Mouse (Mus musculus) gastrocnemius, adult 8-10 months (tissue): Measurements from ENCODE around the gene Kank2. TPM values are rescaled to one million over a fixed set of nuclear protein-coding genes. Genes with fewer than 3 reads are reported as not detected.
A peak's percentile ranks its signal among the peaks of the same experiment; 100 is the strongest.

Experiments used
- DNase-seq, 2 experiments: peaks; one replicate each; pipeline ENCODE4 v3.0.0; 2022; ENCODE audit warnings: low spot score in 2 of 2
- total RNA-seq, 4 experiments: library from RNA; stranded (reverse); gene quantifications; 2 replicates each; pipeline ENCODE4 v1.2.4; 2022

Kank2 gene
- 10 to 100 TPM; 13.0 to 15.2 (median 14.2) TPM for total RNA-seq

DNA sequence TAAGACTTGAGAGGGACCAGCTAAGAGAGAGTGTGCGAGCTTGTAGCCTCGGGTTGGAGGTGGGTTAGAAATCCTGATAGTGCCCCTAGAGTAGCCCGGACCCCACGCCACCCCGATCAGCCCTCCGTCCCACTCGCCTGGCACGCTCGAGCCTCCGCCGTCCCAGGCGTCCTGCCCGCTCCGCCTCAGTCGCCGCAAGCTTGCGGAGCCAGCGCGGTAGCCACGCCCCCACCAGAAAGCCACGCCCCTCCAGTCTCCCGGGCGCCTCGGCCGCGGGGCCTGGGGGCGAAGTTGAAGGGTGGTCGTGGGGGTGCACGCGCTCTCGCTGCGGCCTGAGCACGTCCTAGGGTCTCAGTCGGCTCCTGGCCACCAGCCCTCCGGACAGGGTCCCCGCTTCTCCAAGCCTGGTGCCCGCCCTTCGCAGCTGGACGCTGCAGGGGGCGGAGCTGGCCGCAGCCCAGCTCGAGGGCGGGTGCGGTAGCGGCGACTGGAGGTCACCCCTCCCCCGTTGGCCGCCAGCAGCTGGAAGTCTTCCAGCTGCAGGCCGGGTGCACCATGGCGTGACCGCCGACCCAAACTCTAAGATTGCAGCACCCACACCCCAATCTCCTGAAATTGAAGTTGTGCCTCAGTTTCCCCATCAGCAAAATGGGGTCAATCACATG lies at the start of gene Kank2:
Gene Kank2 (minus strand): TSS at position 400 of the 665 bp plus-strand sequence.
- DNase-seq: peak; percentile 83 to 86

- DNase-seq: no peak
Measured at GRCm38 (mm10) chr9:21847926-21848325, 49.4 kb upstream of the Kank2 start.

DNA sequence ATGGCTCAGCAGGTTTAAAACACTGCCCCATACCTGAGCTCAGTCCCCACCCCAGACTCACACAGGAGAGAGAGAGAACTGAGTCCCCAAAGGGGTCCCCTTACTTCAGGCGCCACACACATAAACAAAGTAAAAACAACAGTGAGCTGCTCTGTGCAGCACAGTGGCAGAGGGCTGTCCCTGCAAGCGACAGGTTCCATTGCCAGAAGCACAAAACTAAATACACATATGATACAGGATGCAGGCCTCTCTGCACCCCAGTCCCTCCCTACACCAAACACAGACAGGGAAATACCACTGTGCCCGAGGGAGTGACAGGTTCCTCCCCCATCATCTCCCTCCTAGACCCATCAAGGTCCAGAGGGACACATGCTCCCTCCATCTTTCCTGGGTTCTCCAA lies 48.9 kb upstream of the Kank2 start:
- DNase-seq: no peak

- DNase-seq: peak; percentile 40 to 58
Measured at GRCm38 (mm10) chr9:21846755-21847341, 48.3 kb upstream of the Kank2 start.

DNA sequence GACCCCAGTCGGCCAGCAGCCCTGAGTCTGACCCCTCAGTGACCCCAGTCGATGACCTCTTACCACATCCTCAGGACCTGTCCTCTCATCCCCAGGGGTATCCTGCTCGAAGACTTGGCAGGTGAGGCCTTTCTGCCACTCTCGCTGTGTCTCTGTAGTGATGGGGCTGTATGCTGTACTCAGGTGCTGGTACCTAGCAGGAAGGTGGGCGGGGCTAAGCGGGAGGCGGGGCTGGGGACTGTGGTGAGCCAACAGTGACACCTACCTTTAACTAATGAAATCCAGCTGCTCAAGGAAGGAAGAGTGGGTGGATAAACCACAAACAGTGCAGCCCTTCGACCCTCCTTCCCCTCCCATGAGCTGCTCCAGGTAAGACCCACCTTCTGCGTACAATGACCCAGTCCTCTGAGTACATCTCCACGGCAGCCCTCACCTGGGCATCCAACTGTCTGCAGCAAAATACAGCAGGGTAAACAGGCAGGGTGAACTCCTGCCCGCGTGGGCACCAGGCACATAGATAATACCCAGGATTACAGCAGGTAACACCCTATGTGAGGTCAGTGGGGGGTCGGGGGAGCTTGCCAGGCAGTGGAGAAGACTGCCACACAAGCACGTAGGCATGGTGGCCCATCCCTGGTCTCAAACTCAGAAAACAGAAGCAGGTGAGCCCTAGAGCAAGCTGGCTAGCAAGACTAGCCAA lies 47.0 kb upstream of the Kank2 start:
- no peak for DNase-seq

DNA sequence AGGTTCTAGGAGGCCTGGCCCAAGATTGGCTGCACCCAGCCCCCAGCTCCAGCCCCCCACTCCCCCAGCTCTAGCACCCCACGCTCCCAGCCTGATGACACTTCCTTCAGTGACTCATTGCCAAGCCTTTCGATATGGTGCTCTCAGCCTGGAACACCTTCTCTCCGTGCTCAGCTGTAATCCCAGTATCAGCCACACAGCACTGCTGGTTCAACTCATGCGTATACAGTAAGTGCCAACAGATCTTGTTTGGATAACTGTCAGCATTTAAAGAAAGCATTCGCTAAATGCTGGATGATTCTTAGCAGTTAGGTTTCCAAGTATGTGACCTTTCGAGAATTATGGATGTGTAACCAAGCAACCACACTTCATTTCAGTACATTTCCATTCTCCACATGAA lies 44.5 kb upstream of the Kank2 start:
- no peak for DNase-seq

GRCm38 (mm10) chr9:21842391-21842790 lies 43.8 kb upstream of the Kank2 start:
- DNase-seq: peak in 1 of 2 experiments; percentile 49

DNA sequence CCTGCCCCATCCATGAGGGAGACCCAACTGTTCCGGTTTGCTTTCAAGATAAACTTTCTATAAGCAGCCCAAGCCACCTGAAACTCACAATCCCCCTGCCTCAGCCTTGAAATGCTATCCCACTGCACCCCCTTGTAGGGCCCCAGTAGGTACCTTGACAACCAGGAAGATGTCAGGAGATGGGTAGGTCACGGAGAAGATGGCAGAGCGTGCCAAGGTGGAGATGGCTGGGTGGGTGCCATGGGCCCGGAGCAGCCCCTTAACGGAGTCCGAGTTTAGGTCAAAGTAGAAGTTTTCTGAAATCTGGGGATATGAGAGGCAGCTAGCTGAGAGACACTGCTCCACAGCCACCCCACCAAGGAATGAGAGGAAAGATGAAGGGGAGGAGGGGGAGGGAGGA lies 42.8 kb upstream of the Kank2 start:
- no peak for DNase-seq

- DNase-seq: no peak
Measured at GRCm38 (mm10) chr9:21840115-21840787, 41.7 kb upstream of the Kank2 start.

- no peak for DNase-seq
Measured at GRCm38 (mm10) chr9:21837690-21838089, 39.1 kb upstream of the Kank2 start.

- no peak for DNase-seq
Measured at GRCm38 (mm10) chr9:21835258-21835912, 36.8 kb upstream of the Kank2 start, which contains the start of gene Angptl8. Angptl8 (plus strand) TSS chr9:21835510.

DNA sequence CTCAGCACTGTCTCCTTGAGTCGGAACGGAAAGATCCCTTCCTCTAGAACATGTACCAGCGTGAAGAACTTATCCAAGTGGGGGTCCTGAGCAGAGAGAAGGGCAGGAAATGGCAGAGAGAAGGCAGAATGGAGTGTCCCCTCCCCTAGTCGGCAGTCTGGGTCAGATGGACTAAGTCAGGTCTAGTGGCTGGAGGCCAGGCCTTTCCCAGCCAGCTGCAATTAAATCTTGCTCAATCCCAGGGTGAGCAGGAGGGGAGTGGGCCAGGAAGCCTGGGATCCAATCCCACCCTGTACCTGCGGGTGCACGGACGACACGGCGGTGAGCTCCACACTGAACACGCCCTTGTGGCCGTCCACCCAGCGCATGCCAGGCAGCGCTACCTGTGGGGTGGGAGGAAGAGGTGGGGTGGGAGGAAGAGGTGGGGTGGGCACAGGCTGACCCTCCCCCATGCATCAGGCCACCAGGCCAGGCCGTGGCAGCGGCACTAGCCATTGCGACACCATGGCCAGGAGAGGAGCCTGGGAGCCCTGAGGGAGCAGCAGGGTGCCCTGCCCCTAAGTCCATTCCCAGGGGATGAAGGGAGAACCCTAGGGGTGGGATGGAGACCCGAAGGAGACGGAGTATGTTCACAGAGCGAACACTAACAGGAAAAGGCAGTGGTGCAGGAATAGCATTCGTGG lies 33.2 kb upstream of the Kank2 start:
- no peak for DNase-seq

- DNase-seq: no peak
Measured at GRCm38 (mm10) chr9:21830936-21831335, 32.4 kb upstream of the Kank2 start.

DNA sequence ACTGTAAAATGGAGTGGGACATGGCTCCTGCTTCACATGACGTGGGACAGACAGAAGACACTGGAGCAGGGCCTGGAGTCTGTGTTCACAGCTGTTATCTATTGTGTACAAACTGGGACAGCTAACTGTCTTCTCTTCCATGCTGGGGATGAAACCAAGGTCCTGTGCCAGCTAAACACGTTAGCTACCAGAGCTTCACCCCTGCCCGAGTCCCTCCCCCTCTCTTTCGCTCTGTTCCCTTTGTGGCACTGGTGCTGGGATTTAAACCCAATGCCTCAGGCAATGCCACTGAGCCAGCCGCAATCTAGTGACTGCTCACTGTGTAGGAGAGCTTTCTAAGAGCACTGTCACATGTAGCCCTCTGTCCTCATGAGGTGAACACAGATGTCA lies 31.9 kb upstream of the Kank2 start:
- no peak for DNase-seq

DNA sequence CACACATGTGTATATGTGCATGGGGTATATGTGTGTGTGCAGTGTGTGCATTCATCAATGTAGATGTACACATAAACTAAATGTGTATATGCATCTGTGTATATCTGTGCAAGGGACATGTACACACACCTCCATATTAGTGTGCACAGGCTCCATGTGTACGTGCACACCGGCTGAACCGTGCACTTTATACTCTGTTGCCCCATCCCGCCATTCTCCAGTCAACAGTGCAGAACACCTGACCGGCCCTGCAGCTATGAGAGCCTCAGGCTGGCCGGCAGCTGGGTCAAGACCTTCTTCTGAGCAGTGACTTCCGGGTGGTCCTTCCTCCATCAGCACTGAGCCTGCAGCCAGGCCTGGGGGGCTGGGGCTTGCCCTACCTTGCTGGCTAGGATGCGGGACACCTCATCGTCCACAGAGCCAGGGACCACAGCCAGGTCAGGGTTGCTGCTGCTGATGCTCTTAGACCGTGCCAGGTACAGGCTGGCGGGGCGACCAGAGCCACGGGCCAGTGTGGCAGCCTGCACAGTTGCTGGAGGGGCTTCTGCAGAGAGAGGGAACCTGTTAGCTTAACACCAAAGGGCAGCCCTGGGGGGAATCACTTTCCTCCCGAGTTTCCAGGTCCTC lies 31.4 kb upstream of the Kank2 start:
- DNase-seq: no peak

DNA sequence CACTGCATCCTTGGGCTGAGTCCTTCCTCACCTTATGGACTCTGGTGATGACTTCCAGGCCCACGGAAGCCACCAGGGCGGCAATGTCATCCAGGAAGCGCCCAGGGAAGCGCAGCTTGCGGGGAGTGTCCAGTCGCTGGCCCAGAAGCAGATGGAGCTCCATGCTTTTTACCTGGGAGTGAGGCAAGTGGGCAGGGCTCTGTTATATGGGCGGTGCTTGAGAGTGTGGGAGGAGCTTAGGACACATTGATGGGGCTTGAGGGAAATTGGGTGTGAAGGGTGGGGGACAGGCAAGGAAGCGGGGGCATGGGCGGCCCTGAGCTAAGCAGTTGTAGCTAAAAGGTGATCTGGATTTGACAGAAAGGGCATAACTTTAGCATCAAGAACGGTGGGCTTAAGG lies 25.8 kb upstream of the Kank2 start:
- DNase-seq: no peak

DNA sequence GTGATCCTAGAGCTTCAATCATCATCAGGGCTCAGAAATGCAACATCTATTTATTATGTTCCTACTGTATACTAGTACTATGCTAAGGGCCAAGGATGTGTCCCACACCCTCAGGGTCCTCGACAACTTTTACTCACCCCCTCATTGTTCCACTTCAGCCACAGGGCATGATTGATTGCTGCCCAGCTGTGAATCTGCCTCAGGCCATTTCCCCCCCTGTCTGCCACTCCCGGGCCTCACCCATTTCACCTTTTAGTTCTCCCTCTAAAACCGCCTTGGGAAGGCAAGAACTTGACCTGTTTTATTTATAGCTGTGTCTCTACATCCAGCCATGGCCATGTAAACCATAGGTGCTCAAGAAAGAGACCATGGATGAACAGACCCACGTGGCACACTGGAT lies 25.4 kb upstream of the Kank2 start:
- no peak for DNase-seq

- no peak for DNase-seq
Measured at GRCm38 (mm10) chr9:21822686-21823085, 24.1 kb upstream of the Kank2 start.

DNA sequence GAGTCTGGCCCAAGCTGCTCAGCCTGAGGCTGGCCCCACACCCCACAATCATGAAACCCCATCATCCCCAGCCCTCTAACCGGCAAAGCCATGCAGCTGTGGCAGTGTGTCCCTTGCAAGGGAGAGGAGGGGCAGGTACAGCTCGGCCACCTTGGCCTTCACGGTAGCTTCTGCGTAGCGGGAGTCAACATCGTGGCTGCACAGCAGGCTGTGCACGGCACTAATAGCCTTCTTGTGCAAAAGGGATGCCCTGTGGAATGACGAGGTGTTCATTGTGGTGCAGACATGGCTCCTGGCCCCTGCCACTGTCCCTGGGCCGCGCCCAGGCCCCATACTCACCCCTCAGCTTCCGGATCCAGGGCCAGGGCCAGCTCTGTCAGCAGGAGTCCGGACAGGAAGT lies 21.6 kb upstream of the Kank2 start:
- DNase-seq: no peak

DNA sequence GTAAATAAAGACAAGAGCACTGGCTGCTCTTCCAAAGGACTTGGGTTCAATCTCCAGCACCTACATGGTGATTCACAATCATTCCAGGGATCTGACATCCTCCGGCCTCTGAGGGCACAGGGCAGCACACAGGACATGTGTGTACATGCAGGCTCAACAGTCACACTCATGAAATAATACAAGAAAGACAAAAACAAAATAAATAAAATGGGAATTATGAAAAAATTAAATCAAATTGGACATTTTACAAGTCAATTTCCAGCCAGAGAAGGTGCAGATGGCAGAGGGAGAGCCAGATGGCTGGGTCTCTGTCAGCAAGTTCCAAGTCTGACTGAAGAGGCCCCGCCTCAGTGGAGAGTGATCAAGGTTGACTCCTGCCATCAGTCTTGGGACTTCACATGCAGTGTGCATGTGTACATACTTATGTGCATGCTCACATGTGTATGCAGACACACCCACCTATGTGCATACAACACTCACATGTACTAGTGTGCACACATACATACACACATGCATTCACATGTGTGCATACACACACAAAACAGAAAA lies 20.7 kb upstream of the Kank2 start:
- no peak for DNase-seq
